Mouse (Mus musculus) embryo, embryonic 10.5 days (tissue): Measurements from ENCODE around the gene Zfp445.
"Not testable (repeated sequence)": the region's sequence is repeated elsewhere in the genome, so short reads cannot be mapped to it uniquely, and the experiment has no call there.

Experiments used
- DNase-seq: peaks from one replicate; pipeline ENCODE4 v3.0.0-alpha.2; 2015; ENCODE audit warnings: low spot score

Gene Zfp445

DNA sequence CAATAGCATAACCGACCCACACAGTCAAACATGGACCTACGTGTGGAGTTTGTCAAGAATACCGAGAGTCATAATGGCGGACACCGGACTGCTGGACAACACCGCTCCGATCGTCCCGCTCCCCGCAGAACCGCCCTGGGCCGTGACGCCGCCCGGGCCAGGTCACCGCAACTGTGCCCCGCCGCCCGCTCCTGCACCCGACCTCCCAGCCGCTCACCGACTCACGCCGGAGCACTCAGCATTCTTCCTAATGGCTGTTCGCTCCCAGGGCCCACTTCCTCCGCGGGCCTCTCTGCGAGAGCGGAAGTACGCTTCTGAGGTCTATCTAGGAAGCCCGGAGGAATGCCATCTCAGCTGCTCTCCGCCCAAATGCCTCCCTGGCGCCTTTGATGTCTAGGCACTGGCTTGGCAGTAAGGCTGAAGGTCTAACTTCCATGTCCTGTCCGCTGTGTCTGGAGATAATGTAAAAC, at the start of gene Zfp445:
Zfp445 (minus strand) TSS at position 310 of the 470 bp plus-strand sequence.
- DNase-seq = peak; percentile 94

DNA sequence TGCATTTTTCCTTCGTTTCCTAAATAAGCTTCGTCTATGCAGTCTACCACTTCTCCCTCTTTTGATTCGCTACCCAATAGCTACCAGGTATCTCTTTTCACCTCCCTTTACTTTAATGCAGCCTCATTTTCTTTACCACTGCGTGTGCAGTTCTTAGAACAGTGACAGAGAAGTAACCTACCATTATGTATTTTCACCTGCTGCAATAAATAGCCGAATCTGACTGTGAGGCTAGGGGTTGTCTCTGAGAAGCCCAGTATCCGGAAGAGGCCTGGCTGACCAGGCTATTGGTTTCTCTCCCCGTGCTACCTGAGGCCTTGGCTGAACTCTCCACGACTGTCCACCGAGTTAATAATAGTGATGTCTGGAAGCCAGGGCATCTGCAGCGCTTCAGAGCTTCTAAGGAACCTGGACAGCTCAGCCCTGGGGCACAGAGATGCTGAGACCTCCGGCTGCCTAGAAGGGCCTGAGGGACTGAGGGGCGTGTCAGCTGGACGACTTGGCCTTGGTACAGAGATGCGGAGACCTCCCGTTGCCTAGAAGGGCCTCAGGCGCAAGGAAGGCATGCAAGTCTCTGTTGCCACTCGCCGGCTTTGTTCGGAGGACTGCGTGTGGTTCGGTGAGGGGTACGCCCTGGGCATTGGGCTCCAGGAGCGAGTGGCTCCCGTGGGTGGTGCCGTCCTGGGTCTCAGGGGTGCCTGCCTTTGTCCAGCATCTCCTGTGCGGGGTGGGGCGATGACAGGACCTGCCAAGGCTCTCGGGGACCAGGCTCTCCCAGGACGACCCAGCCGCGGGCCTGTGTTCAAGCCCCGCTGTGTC, 37.1 kb upstream of the Zfp445 start:
- DNase-seq = peak; percentile 92

DNA sequence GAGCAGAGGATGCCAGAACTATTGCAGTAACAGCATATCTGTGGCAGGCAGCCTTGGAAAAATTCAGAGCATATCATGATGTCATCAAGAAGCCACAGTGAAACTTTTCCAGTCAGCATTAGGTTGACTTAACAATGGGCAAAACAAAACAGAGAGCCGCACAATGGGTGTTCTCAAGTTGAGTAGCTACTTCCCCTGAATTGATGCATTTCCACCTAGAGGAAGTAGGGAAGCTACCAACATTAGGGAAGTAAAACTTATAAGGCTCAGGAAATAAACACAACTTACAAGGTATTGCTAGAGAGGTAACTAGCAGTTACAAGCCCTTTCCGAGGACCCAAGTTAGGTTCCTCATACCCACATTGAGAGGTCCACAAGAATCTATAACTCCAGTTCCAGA, 35.2 kb upstream of the Zfp445 start:
- no peak for DNase-seq

DNA sequence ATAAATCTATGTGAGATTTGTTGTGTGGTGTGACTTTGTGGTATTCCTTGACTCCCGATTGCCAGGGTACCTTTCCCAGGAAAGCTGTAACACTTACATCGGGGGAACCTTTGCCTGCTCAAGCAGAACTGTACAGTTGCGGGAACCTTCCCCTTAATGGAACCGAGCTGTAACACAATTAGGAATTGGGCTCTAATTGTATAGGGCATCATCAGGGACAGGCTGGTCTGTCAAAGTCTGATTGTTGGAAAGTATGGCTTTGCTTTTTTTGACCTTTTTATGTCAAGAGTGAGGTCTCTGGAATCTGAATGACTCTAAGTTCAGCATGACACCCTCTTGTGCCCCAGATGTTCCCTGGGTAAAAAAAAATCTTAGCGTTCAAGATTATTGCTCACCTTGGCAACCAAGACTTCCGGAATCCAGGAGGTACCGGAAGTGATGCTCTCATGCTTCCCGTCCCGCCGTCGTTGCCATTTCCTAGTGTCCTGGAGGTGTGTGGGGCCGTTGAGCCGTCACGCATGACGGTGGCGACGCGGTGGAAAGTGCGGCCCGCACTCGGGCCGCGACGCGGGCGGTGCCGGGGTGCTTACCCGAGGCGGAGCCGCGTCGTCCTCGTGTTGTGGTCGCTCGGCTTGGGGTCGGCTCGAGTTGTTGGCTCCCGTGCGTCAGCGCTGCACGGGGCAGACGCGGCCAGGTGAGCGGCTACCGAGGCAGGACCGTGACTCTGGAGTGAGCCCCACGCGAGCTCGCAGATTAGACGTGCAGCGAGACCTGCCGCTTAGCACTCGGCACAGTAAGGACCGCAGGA, 20.8 kb upstream of the Zfp445 start:
- peak; percentile 86 for DNase-seq

DNA sequence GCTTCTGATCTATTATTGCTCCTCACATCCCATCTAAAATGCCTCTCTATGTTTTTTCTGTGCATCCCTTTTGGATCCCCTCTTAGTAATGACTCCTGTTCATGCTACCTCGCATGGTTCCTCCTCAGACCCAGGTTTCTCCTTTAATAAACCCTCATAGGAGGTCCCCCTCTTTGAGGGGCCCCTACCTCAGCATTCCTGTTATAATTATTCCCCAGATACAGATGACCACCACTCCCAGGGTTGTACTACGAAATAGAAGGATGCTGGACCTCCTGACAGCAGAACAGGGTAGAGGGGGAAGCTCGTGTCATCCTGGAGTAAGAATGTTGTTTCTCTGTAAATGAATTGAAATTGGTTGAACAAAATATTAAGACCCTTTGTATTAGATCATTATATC, 19.6 kb upstream of the Zfp445 start, which contains the start of gene Zkscan7:
Zkscan7 (plus strand) TSS at position 301 of the 400 bp plus-strand sequence.
- no peak for DNase-seq

DNA sequence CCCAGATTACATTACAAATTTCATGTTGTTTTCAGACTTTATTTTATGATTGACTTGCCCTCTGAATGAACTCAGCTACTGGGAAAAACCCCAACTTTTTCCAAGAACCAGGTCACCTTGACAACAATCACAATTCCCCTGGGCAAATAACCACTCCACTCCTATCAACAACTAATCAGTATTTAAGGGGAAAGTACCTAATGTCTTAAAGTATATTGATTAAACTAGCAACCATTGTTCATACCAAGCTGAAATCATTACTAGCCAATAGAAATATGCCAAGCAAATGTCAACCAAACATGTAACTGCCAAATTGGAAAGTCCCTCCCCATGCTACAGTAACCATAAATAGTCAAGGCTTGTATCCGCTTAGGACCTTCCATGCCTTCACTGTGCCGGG, 9.3 kb upstream of the Zfp445 start:
- DNase-seq = no peak

DNA sequence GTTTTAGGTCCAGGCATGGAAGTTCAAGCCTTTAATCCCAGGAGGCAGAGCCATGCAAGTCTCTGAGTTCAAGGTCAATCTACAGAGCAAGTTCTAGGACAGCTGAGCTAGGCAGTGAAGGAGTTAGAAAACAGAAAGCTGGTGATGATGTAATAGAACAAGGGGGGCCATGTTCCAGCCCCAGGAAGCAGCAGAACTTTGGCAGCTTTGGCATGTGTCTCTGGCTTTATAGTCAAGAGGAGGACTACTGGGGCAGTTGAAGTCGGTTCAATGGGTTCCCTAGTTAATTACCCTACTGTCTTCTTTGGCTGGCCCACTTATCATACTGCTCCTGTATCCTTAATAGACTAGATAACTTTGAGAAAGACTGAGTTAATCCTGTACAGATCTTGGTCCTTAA, 8.8 kb upstream of the Zfp445 start:
- no peak for DNase-seq

DNA sequence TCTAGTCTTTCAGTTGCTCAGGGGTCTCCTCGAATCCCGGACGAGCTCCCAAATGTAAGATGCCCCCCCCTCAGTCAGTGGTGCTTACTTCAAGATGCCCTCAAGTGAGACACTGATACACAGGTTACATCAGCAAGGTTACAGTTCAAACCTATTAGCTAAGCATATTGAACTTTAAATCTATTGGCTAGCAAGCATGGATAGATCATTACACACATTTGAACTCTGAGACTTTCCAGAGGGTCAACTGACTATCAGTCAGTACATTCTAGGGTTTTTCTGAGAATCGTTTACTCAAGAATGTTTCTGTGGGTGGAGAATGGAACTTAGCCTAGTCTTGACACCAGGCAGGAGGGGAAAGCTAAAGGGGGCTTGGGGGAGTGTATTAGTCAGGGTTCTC, 6.8 kb upstream of the Zfp445 start:
- no peak for DNase-seq

DNA sequence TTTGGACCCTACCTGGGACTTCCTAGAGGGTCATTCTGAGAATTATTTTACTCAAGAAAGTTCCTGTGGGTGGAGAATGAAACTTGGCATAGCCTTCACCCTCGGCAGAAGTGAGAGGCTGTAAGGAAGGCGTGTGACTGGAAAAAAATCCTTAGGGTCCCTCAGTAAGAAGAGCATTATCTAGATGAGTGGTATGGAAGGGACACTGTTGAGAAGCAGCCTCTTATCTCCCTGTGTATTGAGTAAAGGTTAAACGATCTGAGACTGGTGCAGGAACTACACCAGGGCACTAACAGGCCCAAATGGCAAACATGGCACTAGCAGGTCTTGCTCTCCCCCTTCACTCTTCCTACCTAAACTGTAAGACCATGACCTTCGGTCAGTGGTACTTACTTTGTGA, 386 bp upstream of the Zfp445 start:
- no peak for DNase-seq

DNA sequence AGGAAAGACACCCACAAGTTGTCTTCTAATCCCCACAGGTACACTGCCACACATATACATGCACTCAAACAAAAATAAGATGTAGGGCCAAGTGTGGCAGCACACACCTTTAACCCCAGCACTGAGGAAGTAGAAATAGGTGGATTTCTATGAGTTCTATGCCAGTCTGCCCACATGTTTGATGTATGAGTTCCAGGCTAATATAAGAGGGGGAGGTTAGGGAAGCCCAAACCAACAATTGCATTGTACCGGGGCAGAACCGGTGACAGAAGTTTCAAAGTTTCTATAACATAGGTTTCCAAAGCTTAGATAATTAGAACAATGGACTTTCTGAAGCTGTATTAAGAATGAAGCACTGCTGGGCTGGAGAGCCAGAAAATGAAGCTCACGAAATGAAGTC, 958 bp downstream of the Zfp445 start:
- DNase-seq = no peak

DNA sequence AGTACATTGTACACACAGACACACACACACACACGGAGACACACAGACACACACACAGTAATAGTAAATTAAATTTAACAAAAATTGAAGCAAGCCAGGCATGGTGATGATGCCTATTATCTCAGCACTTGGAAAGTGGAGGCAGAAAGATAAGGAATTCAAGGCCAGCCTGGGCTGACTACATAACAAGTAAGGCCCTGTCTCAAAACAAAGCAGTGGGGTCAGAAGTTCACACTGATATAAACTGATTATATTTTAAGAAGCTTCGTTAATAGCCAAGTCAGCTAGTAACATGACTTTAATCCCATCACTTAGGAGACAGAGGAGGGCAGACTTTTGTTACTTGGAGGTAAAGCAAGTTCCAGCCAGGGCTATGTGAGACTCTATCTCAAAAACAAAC, 2.1 kb downstream of the Zfp445 start:
- no peak for DNase-seq

DNA sequence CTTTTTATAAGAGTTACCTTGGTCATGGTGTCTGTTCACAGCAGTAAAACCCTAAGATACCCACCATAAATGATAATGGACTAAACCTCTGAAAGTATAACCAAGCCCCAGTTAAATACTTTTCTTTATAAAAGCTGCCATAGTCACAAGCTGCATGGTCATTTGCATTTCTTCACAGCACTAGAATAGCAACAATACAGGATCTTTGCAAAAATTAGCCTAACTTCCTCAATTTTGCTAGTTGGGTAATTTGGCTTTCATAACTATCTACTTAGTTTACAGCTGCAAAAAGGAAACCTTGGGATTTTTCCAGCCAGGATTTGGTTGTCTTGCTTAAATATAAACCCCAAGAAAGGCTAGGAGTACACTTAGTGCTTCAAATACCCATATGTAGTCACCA, 5.1 kb downstream of the Zfp445 start:
- DNase-seq = no peak

DNA sequence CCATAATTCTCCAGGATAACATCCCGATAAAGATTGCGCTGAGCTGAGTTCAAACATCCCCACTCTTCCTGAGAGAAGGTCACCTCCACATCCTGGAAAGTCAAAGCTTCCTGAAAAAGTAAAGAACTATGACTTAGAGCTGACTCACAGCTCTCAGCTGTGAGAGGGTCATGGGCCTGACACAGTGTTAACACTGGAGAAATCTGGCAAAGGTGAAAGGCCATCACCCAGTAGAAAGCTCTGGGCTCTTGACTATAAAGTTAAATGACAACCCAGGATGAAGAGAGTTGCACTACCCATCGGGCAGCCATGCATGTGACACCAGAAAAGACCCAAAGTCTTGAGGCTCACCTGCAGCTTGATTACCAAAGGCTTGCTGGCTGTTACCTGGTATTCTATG, 9.1 kb downstream of the Zfp445 start:
- DNase-seq = no peak

DNA sequence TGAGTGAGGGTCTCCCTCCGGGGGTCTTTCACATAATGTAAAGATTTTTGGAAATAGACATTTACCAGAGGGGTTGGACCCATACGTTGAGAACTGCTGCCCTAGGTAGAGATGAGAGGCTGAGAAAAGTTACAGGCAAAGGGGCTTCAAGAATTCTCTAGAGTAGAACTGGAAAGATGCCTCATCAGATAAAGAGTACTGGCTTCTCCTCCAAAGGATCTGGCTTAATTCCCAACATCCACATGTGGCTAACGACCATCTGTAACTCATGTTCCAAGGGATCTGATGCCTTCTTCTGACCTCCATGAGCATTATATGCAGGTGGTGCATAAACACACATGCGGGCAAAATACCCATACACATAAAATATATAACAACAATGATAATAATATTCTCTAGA, 10.2 kb downstream of the Zfp445 start:
- DNase-seq = no peak

DNA sequence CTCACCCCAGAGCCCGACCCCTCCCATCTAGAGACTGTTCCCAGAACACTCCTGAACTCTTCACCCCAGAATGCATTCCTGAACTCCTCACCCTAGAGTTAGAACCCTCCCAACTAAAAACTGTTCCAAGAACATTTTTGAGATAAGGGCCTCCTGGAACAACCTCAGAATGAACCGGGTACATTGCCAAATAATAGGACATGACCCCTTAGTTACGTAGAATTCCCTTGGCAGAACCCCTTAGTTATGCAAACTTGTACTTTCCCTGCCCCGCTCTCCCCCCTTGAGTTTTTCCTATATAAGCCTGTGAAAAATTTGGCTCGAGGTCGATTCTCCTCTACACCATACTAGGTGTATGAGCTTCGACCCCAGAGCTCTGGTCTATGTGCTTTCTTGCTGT, 10.7 kb downstream of the Zfp445 start:
- not testable (repeated sequence) for DNase-seq

DNA sequence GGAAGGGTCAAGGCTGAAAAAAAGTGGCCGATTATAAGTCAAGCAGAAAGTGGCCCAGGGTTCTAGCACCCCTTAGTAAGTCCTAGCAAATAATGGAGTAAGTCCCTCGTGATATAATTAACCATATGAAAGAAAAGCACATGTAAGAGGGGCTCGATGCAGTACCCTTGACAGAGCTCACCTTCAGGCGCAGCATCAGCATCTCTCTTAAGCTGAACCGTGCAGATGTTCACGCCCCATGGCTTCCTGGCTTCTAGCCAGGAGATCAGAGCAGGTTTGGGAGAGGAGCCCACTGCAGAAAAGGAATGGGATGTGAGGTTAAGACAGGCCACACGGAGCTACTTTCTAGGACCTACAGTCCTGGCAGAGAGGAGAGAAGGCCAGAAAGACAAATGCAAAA, 11.3 kb downstream of the Zfp445 start:
- no peak for DNase-seq

DNA sequence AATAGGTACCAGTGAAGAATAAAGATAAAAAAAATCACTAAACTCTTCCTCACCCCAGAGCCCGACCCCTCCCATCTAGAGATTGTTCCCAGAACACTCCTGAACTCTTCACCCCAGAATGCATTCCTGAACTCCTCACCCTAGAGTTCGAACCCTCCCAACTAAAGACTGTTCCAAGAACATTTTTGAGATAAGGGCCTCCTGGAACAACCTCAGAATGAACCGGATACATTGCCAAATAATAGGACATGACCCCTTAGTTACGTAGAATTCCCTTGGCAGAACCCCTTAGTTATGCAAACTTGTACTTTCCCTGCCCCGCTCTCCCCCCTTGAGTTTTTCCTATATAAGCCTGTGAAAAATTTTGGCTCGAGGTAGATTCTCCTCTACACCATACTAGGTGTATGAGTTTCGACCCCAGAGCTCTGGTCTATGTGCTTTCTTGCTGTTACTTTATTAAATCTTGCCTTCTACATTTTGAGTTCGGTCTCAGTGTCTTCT, 17.9 kb downstream of the Zfp445 start:
- DNase-seq = not testable (repeated sequence)

DNA sequence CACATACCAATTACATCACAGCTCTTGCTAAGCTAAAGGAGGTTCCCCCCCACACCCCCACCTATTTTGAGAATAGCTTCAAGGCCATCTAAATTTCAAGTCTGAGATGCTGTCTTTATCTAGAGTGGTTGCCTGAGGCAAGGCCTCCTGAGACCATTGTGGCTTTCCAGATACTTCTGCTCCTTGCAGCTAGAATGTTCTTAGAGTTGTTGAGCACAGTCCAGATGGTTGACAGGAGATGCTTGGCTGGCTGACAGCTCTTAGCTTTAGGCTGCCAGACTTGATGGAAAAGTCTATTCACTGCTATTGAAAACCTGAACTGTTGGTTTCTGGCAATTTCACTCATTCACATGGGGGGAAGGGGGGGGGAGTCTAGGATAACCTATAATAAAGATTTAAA, 19.6 kb downstream of the Zfp445 start:
- no peak for DNase-seq

DNA sequence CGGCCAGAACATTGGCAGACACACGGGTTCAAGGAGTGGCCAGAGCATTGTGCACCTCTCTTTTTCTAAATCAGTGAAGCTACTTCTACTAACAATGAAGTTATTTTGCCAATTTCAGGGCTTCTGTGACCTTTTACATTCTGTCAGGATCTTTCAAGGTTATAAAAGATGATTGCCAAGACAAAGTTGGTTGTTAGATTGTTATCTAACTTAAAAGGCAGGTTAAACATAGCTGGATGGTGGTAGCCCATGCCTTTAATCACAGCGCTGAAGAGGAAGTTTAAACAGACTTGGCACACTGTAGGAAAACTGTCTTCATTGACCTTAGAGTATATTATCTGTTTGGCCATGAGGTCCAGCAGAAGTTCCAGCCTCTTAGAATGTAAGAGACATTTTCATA, 20.2 kb downstream of the Zfp445 start:
- no peak for DNase-seq

DNA sequence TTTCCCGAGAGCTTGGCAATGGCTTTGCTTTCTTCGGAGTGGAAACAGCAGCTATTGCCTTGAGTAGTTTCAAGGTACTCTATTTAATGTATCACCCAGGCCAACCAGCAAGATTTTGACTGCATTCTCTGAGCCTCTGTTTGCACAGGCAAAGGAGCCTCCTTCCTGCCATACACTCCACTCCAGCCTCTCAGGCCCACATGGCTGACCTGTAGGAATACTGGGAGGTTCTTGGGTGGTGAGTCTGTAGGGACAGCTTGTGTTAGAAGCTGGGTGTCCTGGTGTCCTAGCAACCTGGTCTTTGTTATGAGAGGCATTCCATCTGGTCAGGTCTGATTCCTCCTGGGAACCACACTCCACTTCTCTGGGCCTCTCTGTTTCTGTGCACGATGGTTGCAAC, 22.0 kb downstream of the Zfp445 start, which contains the start of gene Gm35549:
Gm35549 (minus strand) TSS at position 276 of the 400 bp plus-strand sequence.
- no peak for DNase-seq

DNA sequence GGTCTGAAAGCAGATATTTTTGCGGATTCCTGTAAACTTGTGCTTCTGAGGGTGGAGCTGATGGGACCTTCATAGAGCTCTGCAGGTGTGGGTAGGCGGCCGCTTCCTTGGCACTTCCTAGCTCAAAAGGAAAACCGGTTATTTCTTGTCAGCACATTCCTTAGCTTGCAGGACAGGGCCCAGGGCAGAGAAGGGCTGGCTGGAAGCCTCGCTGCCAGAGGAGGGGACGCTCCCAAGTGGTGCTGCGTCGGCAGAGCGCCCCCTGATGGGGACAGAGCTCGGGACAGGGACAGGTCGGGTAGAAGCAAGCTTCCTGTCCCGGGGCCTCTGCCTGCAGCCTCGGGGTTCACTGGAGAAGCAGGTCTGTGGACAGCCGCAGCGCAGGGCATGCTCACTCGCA, 28.1 kb downstream of the Zfp445 start:
- peak; percentile 41 for DNase-seq

DNA sequence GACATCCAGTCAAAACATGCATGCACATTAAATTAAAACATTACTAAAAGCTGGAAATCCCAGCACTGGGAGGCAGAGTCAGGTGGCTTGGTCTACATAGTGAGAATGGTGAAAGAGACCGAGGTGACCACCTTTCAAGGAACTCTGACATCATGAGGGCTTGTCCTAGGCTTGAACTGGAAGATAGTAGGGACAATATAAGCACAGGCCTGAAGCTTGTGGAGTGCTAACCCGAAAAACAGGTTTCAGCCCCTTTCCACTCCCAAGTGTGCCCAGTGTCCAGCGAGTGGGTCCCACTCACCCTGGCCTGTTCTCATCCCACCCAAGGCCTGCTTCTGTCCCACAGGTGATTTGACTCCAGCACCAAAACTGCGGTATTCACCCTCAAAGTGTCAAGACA, 28.6 kb downstream of the Zfp445 start:
- DNase-seq = no peak

DNA sequence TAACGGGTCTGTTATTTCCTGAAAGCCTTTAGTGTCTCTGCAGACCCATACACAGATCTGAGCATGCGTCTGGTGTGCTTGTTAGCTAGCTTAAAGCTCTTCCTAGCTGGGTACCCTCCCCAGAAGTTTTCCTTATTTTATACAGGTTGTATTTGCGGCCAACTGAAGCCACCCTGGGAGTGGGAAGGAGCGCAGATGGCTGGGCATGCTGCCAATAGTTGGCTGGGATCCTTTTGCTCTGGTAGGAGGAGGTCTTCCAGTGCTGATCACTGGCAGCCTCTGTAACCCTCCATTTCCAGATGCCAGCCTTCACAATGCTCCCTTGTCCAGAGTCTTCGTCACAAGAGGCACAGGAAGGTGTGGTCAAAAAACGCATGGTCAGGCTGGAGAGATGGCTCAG, 29.0 kb downstream of the Zfp445 start:
- DNase-seq = no peak
